Mouse (Mus musculus): Measurements from ENCODE around the gene Arid3c. TPM values are rescaled to one million over a fixed set of nuclear protein-coding genes. Genes with fewer than 3 reads are reported as not detected.

Gene Arid3c
- total RNA-seq, 1 experiment: not detected

DNA sequence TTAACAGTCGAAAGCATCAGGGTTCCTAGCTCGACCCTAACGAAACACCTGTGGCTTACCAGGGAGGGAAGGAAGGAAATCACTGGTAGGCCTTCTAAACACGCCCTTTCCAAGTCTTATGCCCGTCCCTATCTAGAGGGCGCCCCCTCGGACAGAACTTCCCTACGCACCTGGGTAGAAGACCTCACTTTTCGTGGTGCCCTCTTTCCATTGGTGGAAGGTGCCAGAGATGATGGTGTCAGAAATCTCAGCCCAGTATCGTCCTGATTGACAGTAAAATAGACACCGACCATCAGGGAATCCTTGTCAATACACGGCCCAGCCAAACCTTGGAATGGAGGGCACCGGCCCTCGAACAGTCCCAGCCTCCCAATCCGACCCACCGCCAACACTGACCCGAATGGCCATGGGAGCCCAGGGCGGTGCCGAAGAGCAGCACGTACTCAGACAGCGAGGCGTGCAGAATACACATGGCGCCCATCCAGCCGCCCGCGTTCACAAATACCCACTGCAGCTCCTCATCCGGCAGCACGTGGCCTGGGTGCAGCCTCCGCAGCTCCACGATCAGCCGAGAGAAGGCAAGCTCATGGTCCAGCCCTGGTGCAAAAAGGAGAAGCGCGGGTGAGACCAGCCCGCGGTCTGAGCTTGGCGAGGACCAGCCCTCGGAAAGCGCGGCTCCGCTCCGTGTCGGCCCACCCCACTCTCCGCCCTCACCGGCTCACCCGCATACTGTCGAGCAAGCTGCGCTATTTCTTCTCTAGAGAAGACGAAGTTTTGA, 9.6 kb upstream of the Arid3c start:
- in situ Hi-C loops (cut with MboI; ENCODE audit: low sequenced_read_pairs in 2 of 2, unreplicated experiment in 2 of 2): no loop called here
- DNase-seq (ENCODE audit: low read depth, low spot score): no peak
- H3K4me3 ChIP-seq (ENCODE audit: insufficient read depth in 1 of 2, low read depth in 1 of 2, low read length in 2 of 2, poor library complexity in 1 of 2, severe bottlenecking in 1 of 2): peak overlapping the region; percentile 74 to 96
- H3K9ac ChIP-seq (ENCODE audit: insufficient read depth, low read depth, low read length, poor library complexity, severe bottlenecking): peak overlapping the region; percentile 93
- H3K27ac ChIP-seq (ENCODE audit: insufficient read depth, low read depth, low read length, poor library complexity, severe bottlenecking): peak overlapping the region; percentile 24
- H3K9me3 ChIP-seq (ENCODE audit: control insufficient read depth, insufficient read depth, low read depth, low read length): no peaks in the 10 kb centered on the region
- H3K36me3 ChIP-seq (ENCODE audit: control insufficient read depth, insufficient read depth, low read length, poor library complexity, severe bottlenecking): peaks cover 10% of the 10 kb centered on the region
- TF ChIP-seq CHD2 (IDR thresholded peaks at IDR 0.05; ENCODE audit: low read depth, low read length) (no peak), MAFK (IDR thresholded peaks at IDR 0.05; ENCODE audit: insufficient read depth, low read depth, low read length) (no peak), HCFC1 (IDR thresholded peaks at IDR 0.05; ENCODE audit: borderline replicate concordance, insufficient read depth, low read length) (no peak), ZC3H11A (IDR thresholded peaks at IDR 0.05; ENCODE audit: borderline replicate concordance, low read depth, low read length) (no peak), ZNF384 (IDR thresholded peaks at IDR 0.05; ENCODE audit: low read depth, low read length) (no peak)
- H3K4me1 ChIP-seq (ENCODE audit: control insufficient read depth in 2 of 2, insufficient read depth in 2 of 2, low read length in 2 of 2, poor library complexity in 1 of 2): peaks cover 0 to 10% of the 10 kb centered on the region in 2 experiments; a peak in 2 of 4 replicates

GRCm38 (mm10) chr4:41739260-41739659, 8.3 kb upstream of the Arid3c start:
- H3K9me3 ChIP-seq (ENCODE audit: control insufficient read depth, insufficient read depth, low read depth, low read length): no peaks in the 10 kb centered on the region
- H3K9ac ChIP-seq (ENCODE audit: insufficient read depth, low read depth, low read length, poor library complexity, severe bottlenecking): no peak overlapping the region; the same call in 1 of the 2 replicates
- no peak for DNase-seq (ENCODE audit: low read depth, low spot score)
- in situ Hi-C loops (cut with MboI; ENCODE audit: low sequenced_read_pairs in 2 of 2, unreplicated experiment in 2 of 2): no loop called here
- no peak for TF ChIP-seq HCFC1 (IDR thresholded peaks at IDR 0.05; ENCODE audit: borderline replicate concordance, insufficient read depth, low read length)
- TF ChIP-seq ZC3H11A (IDR thresholded peaks at IDR 0.05; ENCODE audit: borderline replicate concordance, low read depth, low read length): no peak
- no peak for TF ChIP-seq ZNF384 (IDR thresholded peaks at IDR 0.05; ENCODE audit: low read depth, low read length)
- TF ChIP-seq MAFK (IDR thresholded peaks at IDR 0.05; ENCODE audit: insufficient read depth, low read depth, low read length): no peak
- no peak for TF ChIP-seq CHD2 (IDR thresholded peaks at IDR 0.05; ENCODE audit: low read depth, low read length)
- no peak overlapping the region for H3K4me3 ChIP-seq (ENCODE audit: insufficient read depth in 1 of 2, low read depth in 1 of 2, low read length in 2 of 2, poor library complexity in 1 of 2, severe bottlenecking in 1 of 2)
- H3K27ac ChIP-seq (ENCODE audit: insufficient read depth, low read depth, low read length, poor library complexity, severe bottlenecking): no peak overlapping the region
- peaks cover 10% of the 10 kb centered on the region for H3K36me3 ChIP-seq (ENCODE audit: control insufficient read depth, insufficient read depth, low read length, poor library complexity, severe bottlenecking)
- peaks cover 0 to 10% of the 10 kb centered on the region in 2 experiments; a peak in 2 of 4 replicates for H3K4me1 ChIP-seq (ENCODE audit: control insufficient read depth in 2 of 2, insufficient read depth in 2 of 2, low read length in 2 of 2, poor library complexity in 1 of 2)

DNA sequence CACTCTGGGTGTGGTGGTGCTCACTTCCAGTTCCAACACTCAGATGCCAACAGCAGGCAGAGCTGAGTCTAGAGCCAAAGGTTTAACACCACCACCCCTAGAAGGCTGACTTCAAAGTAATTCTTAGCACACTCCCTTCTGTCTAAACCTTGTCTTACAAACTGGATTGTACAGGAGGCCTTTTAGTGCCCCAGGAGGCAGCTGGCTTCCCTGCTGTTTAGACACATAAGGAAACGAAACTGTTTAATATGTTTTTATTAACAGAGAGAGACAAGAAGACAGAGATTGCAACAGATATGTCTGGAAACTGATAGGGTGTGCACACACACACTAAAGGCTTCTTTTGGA, 7.3 kb upstream of the Arid3c start:
- H3K9me3 ChIP-seq (ENCODE audit: control insufficient read depth, insufficient read depth, low read depth, low read length): no peaks in the 10 kb centered on the region

DNA sequence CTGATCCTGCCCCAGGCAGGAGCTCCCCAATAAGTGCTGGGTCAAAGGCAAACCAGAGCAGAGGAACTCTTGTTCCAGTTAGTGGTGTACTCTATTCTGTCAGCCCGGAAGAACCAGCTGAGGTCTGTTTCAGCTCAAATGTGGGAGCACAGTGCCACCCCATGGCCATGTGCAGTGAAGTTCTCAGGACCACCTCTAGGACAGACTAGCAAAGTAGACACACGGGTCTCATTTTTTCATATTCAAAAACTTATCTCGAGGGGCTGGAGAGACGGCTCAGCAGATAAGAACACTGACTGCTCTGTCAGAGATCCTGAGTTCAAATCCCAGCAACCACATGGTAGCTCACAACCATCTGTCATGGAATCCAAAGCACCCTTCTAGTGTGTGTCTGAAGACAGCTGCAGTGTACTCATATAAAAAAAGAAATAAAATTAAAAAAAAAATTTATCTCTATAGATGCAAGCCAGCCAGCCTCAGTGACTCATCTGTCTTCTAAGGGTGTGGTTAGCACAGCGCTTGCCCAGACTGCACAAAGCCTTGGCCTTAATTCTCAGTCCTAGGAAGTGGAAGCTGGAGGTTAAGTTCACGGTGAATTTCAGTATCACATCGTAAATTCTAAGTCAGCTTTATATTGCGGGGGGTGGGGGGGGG, 6.8 kb upstream of the Arid3c start:
- in situ Hi-C loops (cut with MboI; ENCODE audit: low sequenced_read_pairs in 2 of 2, unreplicated experiment in 2 of 2): no loop called here
- no peak for DNase-seq (ENCODE audit: low read depth, low spot score)
- Histone ChIP-seq H3K4me1 (ENCODE audit: control insufficient read depth in 2 of 2, insufficient read depth in 2 of 2, low read length in 2 of 2, poor library complexity in 1 of 2) (peaks cover 0 to 10% of the 10 kb centered on the region in 2 experiments; a peak in 2 of 4 replicates), H3K9ac (ENCODE audit: insufficient read depth, low read depth, low read length, poor library complexity, severe bottlenecking) (no peak overlapping the region), H3K27ac (ENCODE audit: insufficient read depth, low read depth, low read length, poor library complexity, severe bottlenecking) (no peak overlapping the region), H3K9me3 (ENCODE audit: control insufficient read depth, insufficient read depth, low read depth, low read length) (no peaks in the 10 kb centered on the region), H3K36me3 (ENCODE audit: control insufficient read depth, insufficient read depth, low read length, poor library complexity, severe bottlenecking) (peaks cover 10% of the 10 kb centered on the region), H3K4me3 (ENCODE audit: insufficient read depth in 1 of 2, low read depth in 1 of 2, low read length in 2 of 2, poor library complexity in 1 of 2, severe bottlenecking in 1 of 2) (no peak overlapping the region)
- TF ChIP-seq ZC3H11A (IDR thresholded peaks at IDR 0.05; ENCODE audit: borderline replicate concordance, low read depth, low read length) (peak; percentile 48; the same call in 1 of the 2 replicates), MAFK (IDR thresholded peaks at IDR 0.05; ENCODE audit: insufficient read depth, low read depth, low read length) (no peak)

More for the DNA sequence above, 7.3 kb upstream of the Arid3c start:
- H3K4me3 ChIP-seq (ENCODE audit: insufficient read depth in 1 of 2, low read depth in 1 of 2, low read length in 2 of 2, poor library complexity in 1 of 2, severe bottlenecking in 1 of 2): no peak overlapping the region
- in situ Hi-C loops (cut with MboI; ENCODE audit: low sequenced_read_pairs in 2 of 2, unreplicated experiment in 2 of 2): no loop called here
- no peak for TF ChIP-seq ZC3H11A (IDR thresholded peaks at IDR 0.05; ENCODE audit: borderline replicate concordance, low read depth, low read length)
- no peak for TF ChIP-seq HCFC1 (IDR thresholded peaks at IDR 0.05; ENCODE audit: borderline replicate concordance, insufficient read depth, low read length)
- no peak for TF ChIP-seq MAFK (IDR thresholded peaks at IDR 0.05; ENCODE audit: insufficient read depth, low read depth, low read length)
- TF ChIP-seq ZNF384 (IDR thresholded peaks at IDR 0.05; ENCODE audit: low read depth, low read length): no peak
- H3K9ac ChIP-seq (ENCODE audit: insufficient read depth, low read depth, low read length, poor library complexity, severe bottlenecking): no peak overlapping the region
- no peak for DNase-seq (ENCODE audit: low read depth, low spot score)
- H3K36me3 ChIP-seq (ENCODE audit: control insufficient read depth, insufficient read depth, low read length, poor library complexity, severe bottlenecking): peaks cover 10% of the 10 kb centered on the region
- H3K4me1 ChIP-seq (ENCODE audit: control insufficient read depth in 2 of 2, insufficient read depth in 2 of 2, low read length in 2 of 2, poor library complexity in 1 of 2): peaks cover 0 to 10% of the 10 kb centered on the region in 2 experiments; a peak in 2 of 4 replicates
- no peak overlapping the region for H3K27ac ChIP-seq (ENCODE audit: insufficient read depth, low read depth, low read length, poor library complexity, severe bottlenecking)

All from ES-E14 (cell line).